Mouse (Mus musculus) cerebellum, adult 2 months (tissue): ENCODE measurements around the gene Dhx40. TPM values are rescaled to one million over a fixed set of nuclear protein-coding genes. Genes with fewer than 3 reads are reported as not detected.
"Not testable (repeated sequence)": the region's sequence is repeated elsewhere in the genome, so short reads cannot be mapped to it uniquely, and the experiment has no call there.

ENCODE experiments used
- DNase-seq, 2 experiments: peaks; one replicate each; pipeline ENCODE4 v3.0.0; 2021
- H3K27ac ChIP-seq: fragments of 200-500 bp; 2 replicates; pipeline ENCODE4 v1.5.1; 2012; ENCODE audit warnings: low read length, control low read depth, inconsistent platforms; ENCODE audit not compliant: insufficient read depth
- H3K27me3 ChIP-seq: fragments of 200-500 bp; 2 replicates; pipeline ENCODE4 v1.6.1; 2012; ENCODE audit warnings: inconsistent platforms, mild to moderate bottlenecking, low read length, moderate library complexity; ENCODE audit not compliant: control insufficient read depth, insufficient read depth
- H3K4me1 ChIP-seq: fragments of 200-500 bp; 2 replicates; pipeline ENCODE4 v1.6.1; 2011; ENCODE audit warnings: low read length; ENCODE audit not compliant: control insufficient read depth, insufficient read depth
- H3K4me3 ChIP-seq: fragments of 200-500 bp; replicated peaks from 2 replicates; pipeline ENCODE3; 2011; ENCODE audit warnings: mild to moderate bottlenecking, low read depth, low read length, control low read depth; ENCODE audit not compliant: insufficient read depth
- CTCF ChIP-seq: fragments of 200-500 bp; IDR thresholded peaks from 2 replicates; pipeline ENCODE4 v1.5.1; 2011; ENCODE audit warnings: low read depth, mild to moderate bottlenecking, control low read depth, low read length, moderate library complexity, borderline replicate concordance; ENCODE audit not compliant: insufficient read depth
- POLR2A ChIP-seq: fragments of 200-500 bp; IDR thresholded peaks from 2 replicates; pipeline ENCODE4 v1.6.1; 2011; ENCODE audit warnings: low read length, control low read depth, borderline replicate concordance; ENCODE audit not compliant: insufficient read depth
- WGBS: fragments of 180-500 bp; shearing (Covaris S2); methylation state at CpG from one replicate; pipeline ENCODE4 v1.1.7; 2018; 5-methylcytosine and 5-hydroxymethylcytosine counted together
- polyA plus RNA-seq: library from polyadenylated mRNA; depleted of rRNA; stranded (reverse); fragments of >200 nt; gene quantifications from 2 replicates; pipeline ENCODE4 v1.2.3, GENCODE M21; 2012

The Dhx40 gene
- polyA plus RNA-seq, 1 experiment = 12.4 TPM

- Histone ChIP-seq H3K27me3 (no peaks in the 10 kb centered on the region), H3K4me3 (no peak overlapping the region), H3K27ac (no peak overlapping the region), H3K4me1 (no peaks in the 10 kb centered on the region; the same call in 1 of the 2 replicates)
- TF ChIP-seq POLR2A = no peak
- TF ChIP-seq CTCF = no peak
- 78% methylated on average over 2 of the region's 2 CpGs for WGBS
- no peak for DNase-seq
These were observed 68.1 kb downstream of the Dhx40 start for GRCm38 (mm10) chr11:86739470-86739869.

GRCm38 (mm10) chr11:86738956-86739355 lies 68.6 kb downstream of the Dhx40 start:
- H3K4me1 ChIP-seq = no peaks in the 10 kb centered on the region; the same call in 1 of the 2 replicates
- H3K27ac ChIP-seq = no peak overlapping the region
- no peak for DNase-seq
- no peak overlapping the region for H3K4me3 ChIP-seq
- no peak for TF ChIP-seq CTCF
- no peak for TF ChIP-seq POLR2A
- WGBS = 93% methylated on average over 1 of the region's 1 CpGs
- no peaks in the 10 kb centered on the region for H3K27me3 ChIP-seq

GRCm38 (mm10) chr11:86738308-86738707 lies 69.2 kb downstream of the Dhx40 start:
- 96% methylated on average over 1 of the region's 1 CpGs for WGBS
- not testable (repeated sequence) for H3K27me3 ChIP-seq, H3K4me3 ChIP-seq, DNase-seq, H3K4me1 ChIP-seq, H3K27ac ChIP-seq

DNA sequence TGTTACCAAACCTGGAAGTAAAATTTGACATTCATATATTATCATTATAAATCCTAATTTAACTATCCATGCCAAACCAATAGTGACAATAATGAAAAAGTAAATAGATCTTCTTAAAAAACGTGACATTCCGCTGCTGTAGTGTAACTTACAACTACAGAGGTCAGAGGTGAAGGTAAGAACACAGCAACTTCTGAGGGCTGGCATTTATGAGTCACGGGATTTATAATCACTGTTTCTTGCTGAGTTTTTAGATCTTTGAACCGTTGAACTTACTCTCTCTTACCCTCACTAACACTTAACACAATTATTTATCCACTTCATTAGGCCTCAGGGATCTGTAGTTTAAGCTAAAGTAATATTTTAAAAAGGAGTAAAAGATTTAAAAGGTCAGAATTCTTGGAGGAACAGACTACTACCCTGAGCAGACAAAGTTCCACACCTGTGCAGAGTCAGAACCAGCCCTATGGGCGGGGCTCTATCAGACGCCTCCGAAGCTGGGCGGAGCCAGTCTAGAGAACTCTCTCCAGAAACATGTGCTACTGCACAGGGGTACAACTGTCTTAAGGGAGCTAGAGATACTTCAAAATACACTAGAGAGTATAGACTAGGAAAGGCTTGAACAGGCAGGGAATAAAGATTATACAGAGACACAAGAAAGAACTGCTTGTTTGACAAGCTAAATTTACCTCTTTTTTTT lies 70.1 kb downstream of the Dhx40 start:
- no peak for TF ChIP-seq POLR2A
- no peak for DNase-seq
- WGBS = 77% methylated on average over 8 of the region's 8 CpGs
- H3K4me1 ChIP-seq = no peaks in the 10 kb centered on the region
- H3K27ac ChIP-seq = no peak overlapping the region
- H3K4me3 ChIP-seq = no peak overlapping the region
- H3K27me3 ChIP-seq = no peaks in the 10 kb centered on the region

- Histone ChIP-seq H3K4me3 (no peak overlapping the region), H3K27ac (no peak overlapping the region), H3K4me1 (no peaks in the 10 kb centered on the region), H3K27me3 (no peaks in the 10 kb centered on the region)
- 88% methylated on average over 4 of the region's 4 CpGs for WGBS
- TF ChIP-seq POLR2A (no peak), CTCF (no peak)
- no peak for DNase-seq
These were observed 72.6 kb downstream of the Dhx40 start for GRCm38 (mm10) chr11:86734993-86735392.

GRCm38 (mm10) chr11:86734241-86734939 lies 73.2 kb downstream of the Dhx40 start:
- no peak for DNase-seq
- Histone ChIP-seq H3K27me3 (no peaks in the 10 kb centered on the region), H3K4me1 (no peaks in the 10 kb centered on the region), H3K27ac (no peak overlapping the region), H3K4me3 (no peak overlapping the region)
- TF ChIP-seq POLR2A = no peak
- TF ChIP-seq CTCF = no peak
- WGBS = 70% methylated on average over 10 of the region's 10 CpGs

DNA sequence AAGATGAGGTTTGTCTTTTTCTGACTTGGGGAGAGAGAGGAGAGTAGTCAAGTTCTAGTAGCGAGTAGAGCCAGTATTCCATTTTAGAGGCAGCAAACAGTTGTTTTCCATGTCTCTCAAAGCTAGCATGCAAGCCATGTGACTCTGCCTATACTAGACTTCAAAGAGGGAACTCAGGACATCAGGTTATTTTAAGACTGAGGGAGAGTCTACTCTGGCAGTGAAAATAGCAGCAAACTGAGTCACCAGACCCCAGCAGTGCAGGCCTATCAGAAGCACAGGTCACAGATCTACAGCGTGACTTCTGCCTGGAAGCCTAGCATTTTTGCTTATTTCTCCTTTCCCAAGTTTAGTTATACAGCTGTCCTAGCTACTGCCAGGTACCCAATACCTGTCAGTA lies 76.1 kb downstream of the Dhx40 start:
- no peak for DNase-seq
- H3K27me3 ChIP-seq = no peaks in the 10 kb centered on the region
- TF ChIP-seq POLR2A = no peak
- no peak for TF ChIP-seq CTCF
- 67% methylated on average over 2 of the region's 2 CpGs for WGBS
- no peaks in the 10 kb centered on the region for H3K4me1 ChIP-seq
- no peak overlapping the region for H3K4me3 ChIP-seq
- H3K27ac ChIP-seq = no peak overlapping the region

GRCm38 (mm10) chr11:86725607-86726006 lies 81.9 kb downstream of the Dhx40 start:
- Histone ChIP-seq H3K27me3 (no peaks in the 10 kb centered on the region), H3K4me1 (no peaks in the 10 kb centered on the region), H3K4me3 (no peak overlapping the region), H3K27ac (no peak overlapping the region)
- DNase-seq = no peak
- TF ChIP-seq CTCF = no peak

- Histone ChIP-seq H3K27ac (no peak overlapping the region), H3K27me3 (no peaks in the 10 kb centered on the region), H3K4me1 (no peaks in the 10 kb centered on the region), H3K4me3 (no peak overlapping the region)
- WGBS = 76% methylated on average over 7 of the region's 7 CpGs
- TF ChIP-seq CTCF (no peak), POLR2A (no peak)
- no peak for DNase-seq
These were observed 82.6 kb downstream of the Dhx40 start for GRCm38 (mm10) chr11:86724982-86725381.
